Mouse (Mus musculus) megakaryocyte-erythroid progenitor cell, adult 5 weeks (primary cell): ENCODE data around the gene Phka1. TPM values are rescaled to one million over a fixed set of nuclear protein-coding genes. Genes with fewer than 3 reads are reported as not detected.

ENCODE experiments used
- polyA plus RNA-seq: library from polyadenylated mRNA; stranded (reverse); fragments of >175 nt; gene quantifications from 2 replicates; pipeline ENCODE4 v1.2.3, GENCODE M21; 2012

Gene Phka1
- 1.2 TPM in 2 replicates for polyA plus RNA-seq

GRCm38 (mm10) chrX:102643823-102644572, at the start of gene Phka1:
Phka1 (minus strand) TSS chrX:102644246.

GRCm38 (mm10) chrX:102686872-102687271, 42.8 kb upstream of the Phka1 start, which contains the start of gene Gm3880:
Gm3880 (minus strand) TSS chrX:102686972.

GRCm38 (mm10) chrX:102504644-102505481, 139.2 kb downstream of the Phka1 start, which contains the start of gene Hdac8:
Hdac8 (minus strand) TSS chrX:102505359.

Other genes with a start within 250 kb of the Phka1 start
- 5.6 and 9.8 TPM in 2 replicates for gene Hdac8, start 138.9 kb downstream of the Phka1 start, polyA plus RNA-seq
- not detected in 2 replicates for gene Gm3880, start 42.7 kb upstream of the Phka1 start, polyA plus RNA-seq
- not detected in 2 replicates for gene Gm9112, start 63.4 kb upstream of the Phka1 start, polyA plus RNA-seq
- not detected in 2 replicates for gene Dmrtc1b, start 63.6 kb upstream of the Phka1 start, polyA plus RNA-seq
- gene Dmrtc1c1, start 158.7 kb upstream of the Phka1 start, polyA plus RNA-seq: not detected in 2 replicates
- gene Dmrtc1c2, start 210.4 kb upstream of the Phka1 start, polyA plus RNA-seq: not detected in 2 replicates
- gene 1700031F05Rik, start 223.7 kb upstream of the Phka1 start, polyA plus RNA-seq: not detected in 2 replicates